Mouse (Mus musculus): ENCODE measurements at regions not wholly inside any gene's neighbourhood (a gene's known extent, or its start where the extent isn't known, plus 50 kb on each side); places are given as distances from the start of the nearest gene placed in this dataset.
A peak's percentile ranks its signal among the peaks of the same experiment; 100 is the strongest.
"Not testable (repeated sequence)": the region's sequence is repeated elsewhere in the genome, so short reads cannot be mapped to it uniquely, and the experiment has no call there.

GRCm38 (mm10) chr14:46596696-46597359 is 163.5 kb upstream of the Cdkn3 start:
- no peak for DNase-seq (ENCODE audit: low read depth, low spot score)

- no peak for DNase-seq (ENCODE audit: low read depth, low spot score)
Observed at GRCm38 (mm10) chr14:46594151-46594550, 166.2 kb upstream of the Cdkn3 start.

GRCm38 (mm10) chr14:46591753-46592359 is 168.5 kb upstream of the Cdkn3 start:
- peak; percentile 54 for DNase-seq (ENCODE audit: low read depth, low spot score)

- no peak for DNase-seq (ENCODE audit: low read depth, low spot score)
Observed at GRCm38 (mm10) chr14:46591211-46591610, 169.1 kb upstream of the Cdkn3 start.

- no peak for DNase-seq (ENCODE audit: low read depth, low spot score)
Observed at GRCm38 (mm10) chr14:46586093-46586492, 174.2 kb upstream of the Cdkn3 start.

GRCm38 (mm10) chr14:46578051-46579000 is 182.0 kb upstream of the Cdkn3 start:
- no peak for DNase-seq (ENCODE audit: low read depth, low spot score)

GRCm38 (mm10) chr14:46575889-46576288 is 184.5 kb upstream of the Cdkn3 start:
- DNase-seq (ENCODE audit: low read depth, low spot score): no peak

GRCm38 (mm10) chr14:46575414-46575813 is 184.9 kb upstream of the Cdkn3 start:
- DNase-seq (ENCODE audit: low read depth, low spot score): no peak

- DNase-seq (ENCODE audit: low read depth, low spot score): no peak
Observed at GRCm38 (mm10) chr14:46573401-46573800, 182.9 kb upstream of the Bmp4 start.

- not testable (repeated sequence) for DNase-seq (ENCODE audit: low read depth, low spot score)
Observed at GRCm38 (mm10) chr14:46572972-46573371, 182.5 kb upstream of the Bmp4 start.

GRCm38 (mm10) chr14:46571841-46572240 is 181.4 kb upstream of the Bmp4 start:
- DNase-seq (ENCODE audit: low read depth, low spot score): no peak

- DNase-seq (ENCODE audit: low read depth, low spot score): no peak
Observed at GRCm38 (mm10) chr14:46569273-46569672, 178.8 kb upstream of the Bmp4 start.

GRCm38 (mm10) chr14:46567411-46567780 is 176.9 kb upstream of the Bmp4 start:
- DNase-seq (ENCODE audit: low read depth, low spot score): no peak

- no peak for DNase-seq (ENCODE audit: low read depth, low spot score)
Observed at GRCm38 (mm10) chr14:46566681-46567410, 176.4 kb upstream of the Bmp4 start.

- peak; percentile 71 for DNase-seq (ENCODE audit: low read depth, low spot score)
Observed at GRCm38 (mm10) chr14:46564998-46565397, 174.5 kb upstream of the Bmp4 start.

- no peak for DNase-seq (ENCODE audit: low read depth, low spot score)
Observed at GRCm38 (mm10) chr14:46562016-46562415, 171.5 kb upstream of the Bmp4 start.

- no peak for DNase-seq (ENCODE audit: low read depth, low spot score)
Observed at GRCm38 (mm10) chr14:46553239-46553638, 162.8 kb upstream of the Bmp4 start.

GRCm38 (mm10) chr14:46546146-46546545 is 155.7 kb upstream of the Bmp4 start:
- DNase-seq (ENCODE audit: low read depth, low spot score): peak; percentile 75

GRCm38 (mm10) chr14:46539466-46540187 is 149.2 kb upstream of the Bmp4 start:
- DNase-seq (ENCODE audit: low read depth, low spot score): no peak

GRCm38 (mm10) chr14:46536002-46536762 is 145.7 kb upstream of the Bmp4 start:
- no peak for DNase-seq (ENCODE audit: low read depth, low spot score)
